Mouse (Mus musculus) heart, embryonic 13.5 days (tissue): ENCODE data around the gene Foxp1. TPM values are rescaled to one million over a fixed set of nuclear protein-coding genes. Genes with fewer than 3 reads are reported as not detected.

Source experiments
- ATAC-seq: fragments of 200-750 bp; cut with Nextera tagmentation; 2 replicates; pipeline ENCODE4 v1.8.0; 2017; ENCODE audit warnings: moderate TSS enrichment; ENCODE audit not compliant: insufficient number of reproducible peaks, low FRiP score, low TSS enrichment; ENCODE audit errors: extremely low read depth
- H3K27ac ChIP-seq: fragments of 300-500 bp; sonication (generic); replicated peaks from 2 replicates; pipeline ENCODE4 v1.5.1; 2015; ENCODE audit warnings: moderate library complexity, mild to moderate bottlenecking, inconsistent platforms
- H3K27me3 ChIP-seq: fragments of 300-500 bp; sonication (generic); replicated peaks from 2 replicates; pipeline ENCODE4 v1.6.1; 2015; ENCODE audit warnings: mild to moderate bottlenecking, inconsistent platforms
- H3K36me3 ChIP-seq: fragments of 300-500 bp; sonication (generic); 2 replicates; pipeline ENCODE4 v1.6.1; 2015; ENCODE audit warnings: mild to moderate bottlenecking, inconsistent platforms
- H3K4me1 ChIP-seq: fragments of 300-500 bp; sonication (generic); 2 replicates; pipeline ENCODE4 v1.6.1; 2015; ENCODE audit warnings: inconsistent platforms
- H3K4me2 ChIP-seq: fragments of 300-500 bp; sonication (generic); 2 replicates; pipeline ENCODE4 v1.6.1; 2015; ENCODE audit warnings: inconsistent platforms, mild to moderate bottlenecking, moderate library complexity
- H3K4me3 ChIP-seq: fragments of 300-500 bp; sonication (generic); 2 replicates; pipeline ENCODE4 v1.5.1; 2015; ENCODE audit warnings: moderate library complexity, mild to moderate bottlenecking, inconsistent platforms
- H3K9ac ChIP-seq: fragments of 300-500 bp; sonication (generic); 2 replicates; pipeline ENCODE4 v1.6.1; 2015; ENCODE audit warnings: inconsistent platforms, mild to moderate bottlenecking, moderate library complexity
- H3K9me3 ChIP-seq: fragments of 300-500 bp; sonication (generic); 2 replicates; pipeline ENCODE4 v1.6.1; 2016; ENCODE audit warnings: inconsistent platforms
- WGBS: fragments of 180-500 bp; shearing (Covaris S2); methylation state at CpG from one replicate; pipeline ENCODE4 v1.1.7; 2015; ENCODE audit warnings: mixed read lengths; 5-methylcytosine and 5-hydroxymethylcytosine counted together
- polyA plus RNA-seq: library from polyadenylated mRNA; unstranded; fragments of >200 nt; fragmentation: Nextera tagmentation; extraction: Ambion mirVana; gene quantifications from 2 replicates; pipeline ENCODE4 v1.2.1, GENCODE M21; 2015

The Foxp1 gene
- polyA plus RNA-seq, 1 experiment from 2014 or later, result 71.7 TPM

GRCm38 (mm10) chr6:99275381-99276296, 246.9 kb downstream of the Foxp1 start:
- Histone ChIP-seq H3K9ac (no peak overlapping the region), H3K36me3 (no peaks in the 10 kb centered on the region), H3K27ac (peak overlapping the region; percentile 20; the same call in 1 of the 2 replicates), H3K27me3 (no peaks in the 10 kb centered on the region), H3K4me2 (0 out of 2 replicates have a peak overlapping the region, but pooled peaks have one; percentile 10), H3K4me1 (peaks cover 21% of the 10 kb centered on the region), H3K9me3 (no peaks in the 10 kb centered on the region), H3K4me3 (no peak overlapping the region)
- WGBS, result 60% methylated on average over 21 of the region's 21 CpGs
- ATAC-seq, result no peak

- no peak overlapping the region for H3K4me2 ChIP-seq
- no peak overlapping the region for H3K27ac ChIP-seq
- H3K27me3 ChIP-seq, result no peaks in the 10 kb centered on the region
- no peak overlapping the region for H3K9ac ChIP-seq
- no peaks in the 10 kb centered on the region for H3K9me3 ChIP-seq
- no peak overlapping the region for H3K4me3 ChIP-seq
- WGBS, result 80% methylated on average over 5 of the region's 5 CpGs
- ATAC-seq, result no peak
- peaks cover 21% of the 10 kb centered on the region for H3K4me1 ChIP-seq
- no peaks in the 10 kb centered on the region for H3K36me3 ChIP-seq
Measured at GRCm38 (mm10) chr6:99274667-99275066, 247.9 kb downstream of the Foxp1 start.

DNA sequence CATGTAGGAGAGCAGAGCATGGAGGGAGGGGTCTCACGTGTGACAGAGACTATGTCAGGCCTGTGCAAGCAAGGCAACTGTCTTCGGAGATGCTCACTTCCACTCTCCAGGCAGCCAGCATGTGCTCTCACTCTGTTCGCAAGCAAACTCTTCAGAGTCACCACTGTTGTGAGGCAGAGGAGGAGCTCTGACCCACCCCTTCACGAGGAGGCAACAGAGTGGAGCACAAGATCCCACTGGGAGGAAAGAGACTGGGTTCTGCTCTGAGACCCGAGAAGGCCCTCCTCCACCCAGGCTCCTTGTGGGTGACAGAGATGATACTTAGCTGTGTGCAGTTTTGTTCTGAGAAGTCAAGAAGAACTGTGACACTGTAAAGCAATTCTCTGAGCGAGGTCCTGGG, 248.3 kb downstream of the Foxp1 start:
- H3K27ac ChIP-seq, result no peak overlapping the region
- WGBS, result 64% methylated on average over 6 of the region's 6 CpGs
- H3K27me3 ChIP-seq, result no peaks in the 10 kb centered on the region
- no peak overlapping the region for H3K4me3 ChIP-seq
- no peak overlapping the region for H3K9ac ChIP-seq
- ATAC-seq, result no peak
- H3K4me2 ChIP-seq, result no peak overlapping the region
- no peaks in the 10 kb centered on the region for H3K9me3 ChIP-seq
- H3K36me3 ChIP-seq, result no peaks in the 10 kb centered on the region
- H3K4me1 ChIP-seq, result peaks cover 21% of the 10 kb centered on the region

DNA sequence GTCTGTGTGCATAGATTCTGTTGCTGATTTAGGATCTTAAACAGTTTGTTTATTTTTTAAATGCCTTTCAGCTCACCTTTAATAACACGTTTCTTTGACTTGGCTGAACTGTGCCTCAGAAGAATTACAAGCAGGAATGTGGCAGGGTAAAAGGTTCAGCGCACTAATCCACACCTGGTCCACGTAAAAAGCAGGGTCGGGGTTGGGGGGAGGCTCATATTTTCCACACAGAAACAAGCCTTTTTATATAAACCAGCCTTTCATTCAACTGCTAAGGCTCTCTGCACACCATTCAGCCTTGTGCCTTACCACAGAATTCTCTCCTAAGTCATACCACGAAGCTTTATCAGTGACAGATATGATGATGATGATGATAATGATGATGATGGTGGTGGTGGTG, 249.3 kb downstream of the Foxp1 start:
- WGBS, result 79% methylated on average over 5 of the region's 5 CpGs
- Histone ChIP-seq H3K4me2 (no peak overlapping the region), H3K9ac (no peak overlapping the region), H3K27me3 (no peaks in the 10 kb centered on the region), H3K36me3 (no peaks in the 10 kb centered on the region), H3K4me3 (no peak overlapping the region), H3K9me3 (no peaks in the 10 kb centered on the region), H3K4me1 (peaks cover 27% of the 10 kb centered on the region), H3K27ac (no peak overlapping the region)
- ATAC-seq, result no peak

GRCm38 (mm10) chr6:99272174-99272573, 250.3 kb downstream of the Foxp1 start:
- ATAC-seq, result no peak
- H3K4me3 ChIP-seq, result no peak overlapping the region
- no peaks in the 10 kb centered on the region for H3K27me3 ChIP-seq
- no peaks in the 10 kb centered on the region for H3K36me3 ChIP-seq
- no peak overlapping the region for H3K4me2 ChIP-seq
- no peak overlapping the region for H3K27ac ChIP-seq
- H3K9me3 ChIP-seq, result no peaks in the 10 kb centered on the region
- WGBS, result 79% methylated on average over 3 of the region's 3 CpGs
- no peak overlapping the region for H3K9ac ChIP-seq
- H3K4me1 ChIP-seq, result peaks cover 35% of the 10 kb centered on the region

DNA sequence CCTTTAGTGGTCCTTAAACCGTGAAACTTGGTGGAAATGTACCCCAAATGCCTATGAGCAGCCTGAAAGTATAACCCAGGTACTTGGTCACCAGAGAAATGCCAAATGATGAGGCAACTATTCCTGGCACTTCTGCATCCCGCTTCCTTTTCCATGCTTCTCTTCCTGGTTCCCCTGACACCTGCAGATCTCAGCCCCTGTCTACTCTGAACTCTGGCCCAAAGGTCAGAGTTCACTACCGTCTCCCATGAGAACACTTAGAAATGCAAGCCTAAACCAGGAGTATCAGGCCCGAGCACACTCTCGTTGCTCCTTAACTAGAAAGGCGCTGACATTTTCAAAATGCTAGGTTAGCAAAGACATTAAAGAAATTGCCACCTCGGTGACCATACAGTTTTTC, 250.8 kb downstream of the Foxp1 start:
- ATAC-seq, result no peak
- H3K4me3 ChIP-seq, result no peak overlapping the region
- no peak overlapping the region for H3K27ac ChIP-seq
- 75% methylated on average over 7 of the region's 7 CpGs for WGBS
- H3K4me1 ChIP-seq, result peaks cover 40% of the 10 kb centered on the region
- no peaks in the 10 kb centered on the region for H3K27me3 ChIP-seq
- no peaks in the 10 kb centered on the region for H3K9me3 ChIP-seq
- H3K9ac ChIP-seq, result no peak overlapping the region
- no peaks in the 10 kb centered on the region for H3K36me3 ChIP-seq
- H3K4me2 ChIP-seq, result no peak overlapping the region

GRCm38 (mm10) chr6:99269921-99270320, 252.6 kb downstream of the Foxp1 start:
- Histone ChIP-seq H3K4me3 (no peak overlapping the region), H3K9ac (no peak overlapping the region), H3K27me3 (no peaks in the 10 kb centered on the region), H3K9me3 (no peaks in the 10 kb centered on the region), H3K36me3 (no peaks in the 10 kb centered on the region), H3K4me2 (no peak overlapping the region), H3K4me1 (peaks cover 46% of the 10 kb centered on the region), H3K27ac (no peak overlapping the region)
- ATAC-seq, result no peak
- WGBS, result 76% methylated on average over 6 of the region's 6 CpGs

GRCm38 (mm10) chr6:99268171-99269061, 254.1 kb downstream of the Foxp1 start:
- no peak for ATAC-seq
- Histone ChIP-seq H3K4me2 (no peak overlapping the region), H3K9ac (0 out of 2 replicates have a peak overlapping the region, but pooled peaks have one; percentile 16), H3K9me3 (no peaks in the 10 kb centered on the region), H3K27me3 (no peaks in the 10 kb centered on the region), H3K4me3 (no peak overlapping the region), H3K27ac (no peak overlapping the region), H3K36me3 (no peaks in the 10 kb centered on the region), H3K4me1 (peaks cover 55% of the 10 kb centered on the region)
- 62% methylated on average over 20 of the region's 20 CpGs for WGBS

DNA sequence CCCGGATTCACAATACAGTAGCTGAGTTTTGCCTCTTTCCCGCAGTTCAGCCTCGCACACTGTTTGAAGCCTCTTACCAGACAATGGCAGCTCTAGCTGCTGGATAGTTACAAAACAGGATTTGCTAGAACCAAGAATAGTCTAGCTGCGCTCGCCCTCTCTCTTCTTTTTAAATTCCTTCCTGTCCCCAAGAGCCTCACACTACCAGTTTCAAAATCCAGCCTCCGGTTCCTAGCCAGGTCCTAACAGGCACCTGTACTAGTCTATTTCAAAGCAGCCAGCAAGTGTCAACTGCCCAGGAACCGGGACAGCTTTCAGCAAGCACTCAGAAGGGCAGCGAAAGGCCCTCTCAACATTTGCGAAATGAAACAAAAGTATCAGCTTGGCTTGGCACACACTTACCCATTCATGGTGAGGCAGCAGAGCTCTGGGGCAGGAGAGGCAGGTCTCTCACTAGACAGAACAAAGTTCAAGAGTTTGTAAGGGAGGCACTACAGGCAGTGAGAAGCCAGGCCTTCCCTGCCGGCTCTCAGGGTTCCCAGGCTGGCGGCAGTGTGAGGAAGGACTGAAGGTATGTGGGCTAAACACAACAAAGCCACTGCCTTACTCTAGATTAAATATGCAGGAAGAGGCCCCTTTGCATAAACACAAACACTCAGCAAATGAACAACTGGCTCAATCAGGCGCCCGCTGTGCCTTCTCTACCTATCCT, 256.4 kb downstream of the Foxp1 start:
- peak; percentile 31; the same call in 1 of the 2 replicates for ATAC-seq
- peak overlapping the region; percentile 78 for H3K9ac ChIP-seq
- peak overlapping the region; percentile 92 for H3K27ac ChIP-seq
- WGBS, result 17% methylated on average over 13 of the region's 13 CpGs
- no peaks in the 10 kb centered on the region for H3K36me3 ChIP-seq
- H3K4me2 ChIP-seq, result peak overlapping the region; percentile 69
- no peaks in the 10 kb centered on the region for H3K9me3 ChIP-seq
- H3K27me3 ChIP-seq, result no peaks in the 10 kb centered on the region
- peaks cover 77% of the 10 kb centered on the region for H3K4me1 ChIP-seq
- H3K4me3 ChIP-seq, result peak overlapping the region; percentile 36

GRCm38 (mm10) chr6:99265173-99265572, 257.3 kb downstream of the Foxp1 start:
- Histone ChIP-seq H3K9ac (peak overlapping the region; percentile 78), H3K9me3 (no peaks in the 10 kb centered on the region), H3K36me3 (no peaks in the 10 kb centered on the region), H3K27ac (peak overlapping the region; percentile 92), H3K4me3 (peak overlapping the region; percentile 36), H3K4me2 (peak overlapping the region; percentile 69), H3K27me3 (no peaks in the 10 kb centered on the region), H3K4me1 (peaks cover 82% of the 10 kb centered on the region)
- ATAC-seq, result no peak
- WGBS, result 27% methylated on average over 4 of the region's 4 CpGs
